Mouse (Mus musculus) spleen, adult 2 months (tissue): ENCODE results near the gene Best1. TPM values are rescaled to one million over a fixed set of nuclear protein-coding genes. Genes with fewer than 3 reads are reported as not detected.

Experiments used
- DNase-seq, 2 experiments: peaks; one replicate each; pipeline versions ENCODE4 v3.0.0 to v3.0.0-alpha.2; 2012 to 2021; ENCODE audit warnings: low spot score in 2 of 2, low read depth in 1 of 2
- H3K27ac ChIP-seq: fragments of 200-500 bp; 2 replicates; pipeline ENCODE4 v1.5.1; 2012; ENCODE audit warnings: low read length, inconsistent platforms; ENCODE audit not compliant: insufficient read depth
- H3K27me3 ChIP-seq: fragments of 200-500 bp; 2 replicates; pipeline ENCODE4 v1.6.1; 2012; ENCODE audit warnings: mild to moderate bottlenecking, moderate library complexity, low read length, inconsistent platforms; ENCODE audit not compliant: control insufficient read depth, insufficient read depth
- H3K36me3 ChIP-seq: fragments of 200-500 bp; 2 replicates; pipeline ENCODE4 v1.6.1; 2012; ENCODE audit warnings: mild to moderate bottlenecking, low read length, inconsistent platforms; ENCODE audit not compliant: control insufficient read depth, insufficient read depth
- H3K4me1 ChIP-seq: fragments of 200-500 bp; 2 replicates; pipeline ENCODE4 v1.6.1; 2011; ENCODE audit warnings: inconsistent platforms; ENCODE audit not compliant: control insufficient read depth, insufficient read depth, insufficient read length
- H3K4me3 ChIP-seq: fragments of 200-500 bp; 2 replicates; pipeline ENCODE4 v1.5.1; 2011; ENCODE audit warnings: mild to moderate bottlenecking, inconsistent platforms; ENCODE audit not compliant: insufficient read depth, insufficient read length; ENCODE audit errors: extremely low read depth
- CTCF ChIP-seq: fragments of 200-500 bp; IDR thresholded peaks from 2 replicates; pipeline ENCODE4 v1.5.1; 2011; ENCODE audit warnings: mild to moderate bottlenecking, inconsistent platforms; ENCODE audit not compliant: insufficient read depth, insufficient read length, insufficient replicate concordance; ENCODE audit errors: extremely low read depth
- POLR2A ChIP-seq: fragments of 200-500 bp; IDR thresholded peaks from 2 replicates; pipeline ENCODE4 v1.6.1; 2011; ENCODE audit warnings: low read depth, low read length, inconsistent platforms
- WGBS: fragments of 180-500 bp; shearing (Covaris S2); methylation state at CpG from one replicate; pipeline ENCODE4 v1.1.7; 2018; 5-methylcytosine and 5-hydroxymethylcytosine counted together
- polyA plus RNA-seq: library from polyadenylated mRNA; depleted of rRNA; stranded (reverse); fragments of >200 nt; gene quantifications from 2 replicates; pipeline ENCODE4 v1.2.3, GENCODE M21; 2012

Best1 gene
- polyA plus RNA-seq, 1 experiment, result 0.20 TPM

DNA sequence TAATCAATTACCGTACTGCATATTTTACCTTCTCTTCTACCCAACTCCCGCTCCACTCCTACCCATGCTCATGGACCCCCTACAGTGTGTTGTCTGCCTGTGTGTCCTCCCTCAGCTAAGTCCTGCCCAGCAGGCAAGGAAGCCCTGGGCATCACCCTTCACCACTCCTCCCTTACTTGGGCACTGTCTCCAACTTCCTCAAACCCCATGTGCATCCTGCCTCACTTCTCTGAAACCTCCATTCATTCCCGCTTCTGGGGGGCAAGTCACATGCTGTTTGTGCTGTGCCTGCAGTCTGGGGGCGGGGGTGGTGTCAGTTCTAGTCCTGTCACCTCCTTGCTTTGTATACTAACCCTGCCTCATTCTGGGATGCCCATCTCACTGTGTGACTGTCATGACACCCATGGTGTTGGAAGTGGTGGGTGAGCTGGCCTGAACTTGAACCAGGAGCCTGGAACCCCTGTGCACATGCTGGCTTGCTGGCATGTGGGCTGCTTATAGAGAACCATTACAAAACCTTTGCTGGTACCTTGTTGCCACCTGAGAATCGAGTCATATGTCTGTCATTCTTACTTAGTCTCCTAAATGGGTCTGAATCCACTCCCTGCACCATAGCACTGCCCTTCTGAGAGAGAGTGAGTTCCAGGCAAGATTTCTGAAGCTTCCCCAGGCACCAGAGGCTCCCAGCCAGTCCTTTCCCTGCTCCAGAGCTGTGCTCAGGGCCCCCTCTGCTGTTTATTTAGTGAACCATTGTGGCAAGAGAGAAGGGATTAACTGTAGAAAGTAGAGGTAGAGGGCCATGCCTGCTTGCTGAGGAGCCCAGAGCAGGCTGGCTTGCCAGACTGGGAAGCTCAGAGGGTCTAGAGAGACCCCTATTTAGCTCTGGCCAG, 21.2 kb upstream of the Best1 start:
- Histone ChIP-seq H3K27ac (peak overlapping the region; percentile 55), H3K4me1 (peaks cover 6% of the 10 kb centered on the region), H3K27me3 (peaks cover 3% of the 10 kb centered on the region; the same call in 1 of the 2 replicates), H3K36me3 (no peaks in the 10 kb centered on the region), H3K4me3 (no peak overlapping the region)
- DNase-seq, result no peak
- WGBS, result 59% methylated on average over 5 of the region's 5 CpGs
- no peak for TF ChIP-seq CTCF
- TF ChIP-seq POLR2A, result no peak

DNA sequence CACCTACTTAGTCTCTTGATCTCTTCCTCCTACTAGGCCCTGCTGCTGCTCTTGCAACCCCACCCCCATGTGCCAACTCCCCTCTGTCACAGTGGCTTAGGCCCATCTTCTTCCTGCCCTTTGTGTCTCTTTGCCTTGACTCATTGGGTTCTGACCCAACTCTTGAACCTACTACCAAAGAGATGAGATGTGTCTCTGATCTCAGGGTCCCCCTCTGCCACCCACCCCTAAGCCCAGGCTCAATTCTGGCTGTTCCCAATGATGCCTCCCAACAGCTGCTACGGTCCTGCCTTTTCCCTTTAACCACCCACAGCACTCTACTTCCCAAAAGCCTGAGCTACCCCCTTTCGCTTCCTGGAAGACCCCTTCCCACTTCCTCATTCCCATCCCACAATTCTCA, 20.5 kb upstream of the Best1 start:
- no peak overlapping the region for H3K4me3 ChIP-seq
- no peak for TF ChIP-seq POLR2A
- no peak for TF ChIP-seq CTCF
- H3K27ac ChIP-seq, result peak overlapping the region; percentile 27; the same call in 1 of the 2 replicates
- no peaks in the 10 kb centered on the region for H3K36me3 ChIP-seq
- H3K4me1 ChIP-seq, result peaks cover 6% of the 10 kb centered on the region
- DNase-seq, result no peak
- WGBS, result 68% methylated on average over 2 of the region's 2 CpGs
- peaks cover 3% of the 10 kb centered on the region; the same call in 1 of the 2 replicates for H3K27me3 ChIP-seq

DNA sequence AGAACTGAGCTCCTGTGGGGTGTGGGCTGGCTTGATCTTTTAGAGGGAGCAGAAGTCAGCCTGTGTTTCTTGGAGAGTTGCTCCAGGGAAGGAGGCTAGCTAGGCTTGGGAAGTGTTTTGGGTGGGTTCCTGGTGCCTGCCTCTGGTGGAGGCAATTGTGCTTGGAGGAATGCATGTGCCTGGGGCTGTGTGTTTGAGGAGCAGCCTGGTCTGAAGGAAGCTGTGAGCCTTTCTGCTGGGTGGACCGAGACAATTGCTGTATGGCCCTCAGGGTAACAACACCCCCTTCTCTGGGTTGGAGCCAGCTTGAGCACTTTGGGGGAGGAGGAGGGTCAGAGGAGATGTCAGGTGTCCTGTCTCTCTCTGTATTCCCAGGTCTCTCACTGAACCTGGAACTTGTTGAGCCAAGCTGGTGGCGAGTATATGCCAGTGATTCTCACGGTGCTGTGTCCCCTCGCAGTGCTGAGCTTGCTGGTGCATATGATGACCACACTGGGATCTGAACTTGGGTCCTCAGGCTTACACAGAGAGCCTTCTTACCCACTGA, 17.9 kb upstream of the Best1 start:
- Histone ChIP-seq H3K4me3 (peak overlapping the region; percentile 59), H3K4me1 (peaks cover 6% of the 10 kb centered on the region), H3K36me3 (no peaks in the 10 kb centered on the region), H3K27me3 (peaks cover 3% of the 10 kb centered on the region; the same call in 1 of the 2 replicates), H3K27ac (no peak overlapping the region; the same call in 1 of the 2 replicates)
- TF ChIP-seq POLR2A, result no peak
- no peak for TF ChIP-seq CTCF
- DNase-seq, result no peak
- 82% methylated on average over 4 of the region's 4 CpGs for WGBS

DNA sequence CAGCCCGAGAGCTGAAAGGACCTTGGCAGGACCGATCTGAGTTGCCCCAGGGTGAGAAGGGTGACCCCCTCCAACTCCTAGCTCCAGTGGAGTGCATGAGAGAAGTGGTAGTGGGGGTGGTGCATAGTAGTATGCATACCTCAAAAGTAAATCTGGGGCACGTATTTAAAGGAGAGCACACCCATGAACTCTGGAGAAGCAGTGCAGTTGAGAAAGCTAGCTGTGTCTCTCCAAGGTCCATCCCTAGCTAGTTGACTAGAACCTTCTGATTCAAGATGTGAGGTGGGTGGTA, 17.0 kb upstream of the Best1 start:
- H3K4me1 ChIP-seq, result peaks cover 6% of the 10 kb centered on the region
- no peaks in the 10 kb centered on the region for H3K36me3 ChIP-seq
- no peak for TF ChIP-seq CTCF
- no peak for TF ChIP-seq POLR2A
- WGBS, result 5% methylated on average over 3 of the region's 3 CpGs
- H3K27me3 ChIP-seq, result peaks cover 3% of the 10 kb centered on the region; the same call in 1 of the 2 replicates
- peak overlapping the region; percentile 59 for H3K4me3 ChIP-seq
- no peak for DNase-seq
- H3K27ac ChIP-seq, result no peak overlapping the region

DNA sequence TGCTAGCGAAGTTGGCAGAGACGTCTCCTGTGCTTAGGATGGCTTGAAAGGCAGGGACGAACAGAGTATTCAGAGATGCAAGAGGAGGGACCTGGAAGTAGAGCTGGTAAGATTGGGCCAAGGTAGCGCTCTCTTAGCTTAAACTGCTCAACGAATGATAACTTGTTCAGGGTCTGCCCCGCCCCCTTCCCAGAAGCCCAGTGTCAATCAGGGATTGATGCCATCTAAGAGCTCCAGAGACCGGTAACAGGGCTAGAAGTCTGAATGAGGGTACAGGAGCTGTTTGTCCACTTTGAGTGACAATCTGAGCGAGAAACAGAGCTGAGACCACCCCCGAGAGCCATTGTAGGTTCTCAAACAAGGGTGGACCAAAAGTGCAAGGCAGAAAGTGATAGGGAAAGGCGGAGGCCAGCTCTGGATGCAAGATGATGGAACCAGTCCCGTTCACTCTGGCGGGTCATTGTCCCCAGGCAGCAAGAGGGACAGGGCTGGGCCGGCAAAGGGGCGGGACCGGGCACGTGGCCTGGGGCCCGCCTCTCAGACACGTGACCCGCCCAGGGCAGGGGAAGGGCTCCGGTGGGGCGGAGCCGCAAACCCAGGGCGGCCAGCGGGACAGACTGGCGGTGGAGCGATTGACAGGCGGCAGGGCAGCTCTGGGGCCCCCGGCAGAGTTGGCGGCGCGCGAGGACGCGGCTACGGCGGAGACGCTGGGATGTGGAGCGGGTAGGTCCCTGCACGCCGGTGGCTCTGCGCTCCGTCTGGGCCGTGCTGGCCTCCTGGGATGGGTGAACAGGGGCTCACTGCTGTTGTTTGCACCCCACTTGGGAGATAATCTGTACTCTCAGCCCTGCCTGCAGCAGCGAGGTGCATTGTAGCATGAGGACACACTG, 16.4 kb upstream of the Best1 start:
- peak; percentile 5 to 75 for DNase-seq
- Histone ChIP-seq H3K4me3 (peak overlapping the region; percentile 59), H3K36me3 (no peaks in the 10 kb centered on the region), H3K27ac (no peak overlapping the region), H3K4me1 (peaks cover 6% of the 10 kb centered on the region), H3K27me3 (peaks cover 3% of the 10 kb centered on the region; the same call in 1 of the 2 replicates)
- WGBS, result 13% methylated on average over 44 of the region's 44 CpGs
- no peak for TF ChIP-seq POLR2A
- TF ChIP-seq CTCF, result no peak

DNA sequence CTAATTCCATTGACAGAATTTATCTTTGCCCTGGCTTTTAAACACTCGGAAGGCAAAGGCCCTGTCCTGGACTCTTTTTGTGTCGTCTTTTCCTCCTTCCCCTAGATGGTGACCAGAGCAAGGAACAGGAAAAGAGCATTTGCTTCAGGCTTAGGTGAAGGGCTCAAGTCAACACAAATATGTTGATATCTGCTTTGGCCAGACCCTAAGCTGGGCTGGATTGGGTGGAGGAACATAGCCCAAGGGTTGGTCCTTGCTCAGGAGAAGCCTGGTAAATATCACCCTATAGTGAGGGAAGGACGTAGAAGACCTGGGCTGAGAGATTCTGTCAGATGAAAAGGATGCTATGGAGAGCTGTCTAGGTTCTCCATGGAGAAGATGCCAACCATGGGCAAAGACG, 14.7 kb upstream of the Best1 start:
- peaks cover 6% of the 10 kb centered on the region for H3K4me1 ChIP-seq
- H3K36me3 ChIP-seq, result no peaks in the 10 kb centered on the region
- WGBS, result 89% methylated on average over 4 of the region's 4 CpGs
- no peak overlapping the region for H3K27ac ChIP-seq
- peaks cover 3% of the 10 kb centered on the region; the same call in 1 of the 2 replicates for H3K27me3 ChIP-seq
- H3K4me3 ChIP-seq, result 0 out of 2 replicates have a peak overlapping the region, but pooled peaks have one; percentile 2
- no peak for TF ChIP-seq POLR2A
- TF ChIP-seq CTCF, result no peak
- no peak for DNase-seq

DNA sequence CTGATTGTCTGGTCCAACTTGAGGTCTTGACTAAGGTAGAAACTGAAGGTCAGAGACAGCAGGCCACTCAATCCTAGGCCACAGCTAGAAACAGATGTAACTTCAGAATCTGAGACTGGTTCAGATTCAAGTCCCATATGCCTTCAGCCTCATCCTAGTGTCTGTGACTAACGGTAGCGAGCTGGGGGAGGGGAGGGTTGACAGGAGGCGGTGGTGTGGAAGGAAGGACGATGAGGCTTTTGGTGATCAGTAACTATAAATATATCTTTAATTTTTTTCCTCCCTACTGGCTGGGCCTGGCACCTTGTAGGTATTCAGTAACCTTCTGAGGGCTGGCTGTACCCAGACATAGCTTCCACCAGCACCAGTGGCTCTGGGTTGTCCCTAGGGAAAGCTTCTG, 14.0 kb upstream of the Best1 start:
- WGBS, result 67% methylated on average over 4 of the region's 4 CpGs
- Histone ChIP-seq H3K27me3 (peaks cover 3% of the 10 kb centered on the region; the same call in 1 of the 2 replicates), H3K4me3 (peak overlapping the region; percentile 12; the same call in 1 of the 2 replicates), H3K36me3 (no peaks in the 10 kb centered on the region), H3K27ac (no peak overlapping the region; the same call in 1 of the 2 replicates), H3K4me1 (peaks cover 6% of the 10 kb centered on the region)
- no peak for DNase-seq
- TF ChIP-seq POLR2A (no peak), CTCF (no peak)
